Mouse (Mus musculus) lung, postnatal 25 days (tissue): ENCODE results near the gene Tmem270.

Source experiments
- DNase-seq: peaks from one replicate; pipeline ENCODE4 v3.0.0; 2022; ENCODE audit warnings: low spot score

Gene Tmem270

GRCm38 (mm10) chr5:134887447-134888335 is 18.8 kb downstream of the Tmem270 start:
- DNase-seq, result peak; percentile 91

- peak; percentile 14 for DNase-seq
Observed at GRCm38 (mm10) chr5:134883077-134883476, 23.5 kb downstream of the Tmem270 start.

- peak; percentile 36 for DNase-seq
Observed at GRCm38 (mm10) chr5:134876801-134877200, 29.7 kb downstream of the Tmem270 start.

GRCm38 (mm10) chr5:134875245-134875644 is 31.3 kb downstream of the Tmem270 start:
- DNase-seq, result no peak

GRCm38 (mm10) chr5:134873956-134874879 is 32.3 kb downstream of the Tmem270 start:
- DNase-seq, result peak; percentile 50

GRCm38 (mm10) chr5:134873034-134873433 is 33.5 kb downstream of the Tmem270 start:
- DNase-seq, result no peak

GRCm38 (mm10) chr5:134872597-134872996 is 33.9 kb downstream of the Tmem270 start:
- DNase-seq, result no peak

- no peak for DNase-seq
Observed at GRCm38 (mm10) chr5:134868506-134868905, 38.0 kb downstream of the Tmem270 start.

GRCm38 (mm10) chr5:134867320-134868144 is 39.0 kb downstream of the Tmem270 start:
- no peak for DNase-seq

GRCm38 (mm10) chr5:134865158-134865557 is 41.4 kb downstream of the Tmem270 start:
- peak; percentile 36 for DNase-seq

- no peak for DNase-seq
Observed at GRCm38 (mm10) chr5:134861902-134862497, 44.5 kb downstream of the Tmem270 start.

GRCm38 (mm10) chr5:134859193-134859592 is 47.3 kb downstream of the Tmem270 start:
- DNase-seq, result no peak

GRCm38 (mm10) chr5:134858378-134858777 is 48.2 kb downstream of the Tmem270 start:
- no peak for DNase-seq

GRCm38 (mm10) chr5:134852873-134853272 is 53.7 kb downstream of the Tmem270 start:
- DNase-seq, result no peak
